Mouse (Mus musculus) ES-E14 (cell line): Measurements from ENCODE around the gene Apobec3. TPM values are rescaled to one million over a fixed set of nuclear protein-coding genes. Genes with fewer than 3 reads are reported as not detected.

Experiments used
- DNase-seq: peaks from one replicate; pipeline ENCODE4 v3.0.0-alpha.2; 2013; ENCODE audit warnings: low read depth, low spot score
- H3K27ac ChIP-seq: 2 replicates; pipeline ENCODE4 v1.5.1; 2012; ENCODE audit warnings: low read depth, mild to moderate bottlenecking, low read length, moderate library complexity, mixed read lengths; ENCODE audit not compliant: poor library complexity, insufficient read depth, severe bottlenecking
- H3K36me3 ChIP-seq: 2 replicates; pipeline ENCODE4 v1.6.1; 2012; ENCODE audit warnings: mild to moderate bottlenecking, low read length, moderate library complexity, mixed read lengths; ENCODE audit not compliant: control insufficient read depth, poor library complexity, insufficient read depth, severe bottlenecking
- H3K4me1 ChIP-seq, 2 experiments: fragments of 150-350 bp in 1 of 2; sonication (generic) in 1 of 2; 2 replicates each; pipeline ENCODE4 v1.6.1; 2012; ENCODE audit warnings: low read length in 2 of 2, mild to moderate bottlenecking in 1 of 2, mixed read lengths in 1 of 2; ENCODE audit not compliant: control insufficient read depth in 2 of 2, insufficient read depth in 2 of 2, poor library complexity in 1 of 2
- H3K4me3 ChIP-seq, 2 experiments: fragments of 150-350 bp in 1 of 2; sonication (generic) in 1 of 2; 2 replicates each; pipeline ENCODE4 v1.5.1; 2012; ENCODE audit warnings: low read length in 2 of 2, low read depth in 1 of 2, mild to moderate bottlenecking in 1 of 2, mixed read lengths in 1 of 2; ENCODE audit not compliant: insufficient read depth in 1 of 2, poor library complexity in 1 of 2, severe bottlenecking in 1 of 2
- H3K9ac ChIP-seq: 2 replicates; pipeline ENCODE4 v1.6.1; 2012; ENCODE audit warnings: low read depth, mild to moderate bottlenecking, low read length, mixed read lengths; ENCODE audit not compliant: poor library complexity, insufficient read depth, severe bottlenecking
- H3K9me3 ChIP-seq: fragments of 150-350 bp; sonication (generic); 2 replicates; pipeline ENCODE4 v1.6.1; 2012; ENCODE audit warnings: low read depth, mild to moderate bottlenecking, low read length; ENCODE audit not compliant: control insufficient read depth, insufficient read depth
- CHD2 ChIP-seq: IDR thresholded peaks from 2 replicates; pipeline ENCODE4 v1.6.1; 2014; ENCODE audit warnings: mild to moderate bottlenecking, low read depth, low read length, inconsistent platforms
- HCFC1 ChIP-seq: IDR thresholded peaks from 2 replicates; pipeline ENCODE4 v1.6.1; 2012; ENCODE audit warnings: low read length, inconsistent platforms, borderline replicate concordance; ENCODE audit not compliant: insufficient read depth
- MAFK ChIP-seq: IDR thresholded peaks from 2 replicates; pipeline ENCODE4 v1.6.1; 2014; ENCODE audit warnings: mild to moderate bottlenecking, low read depth, low read length, inconsistent platforms; ENCODE audit not compliant: insufficient read depth
- ZC3H11A ChIP-seq: IDR thresholded peaks from 2 replicates; pipeline ENCODE4 v1.6.1; 2012; ENCODE audit warnings: low read depth, mild to moderate bottlenecking, inconsistent platforms, low read length, borderline replicate concordance
- ZNF384 ChIP-seq: IDR thresholded peaks from 2 replicates; pipeline ENCODE4 v1.6.1; 2012; ENCODE audit warnings: low read depth, low read length, inconsistent platforms
- in situ Hi-C, 2 experiments: fragments of 600-800 bp; cut with MboI; formaldehyde crosslinking; loops; one replicate each; pipeline ENCODE4 v1.15.1; 2025; ENCODE audit warnings: low sequenced_read_pairs in 2 of 2, inconsistent platforms in 1 of 2; ENCODE audit not compliant: unreplicated experiment in 2 of 2
- total RNA-seq: library from RNA; depleted of rRNA; stranded (reverse); fragments of 300-350 nt; gene quantifications from 2 replicates; pipeline ENCODE4 v1.2.3, GENCODE M21; 2012

Apobec3 gene
- total RNA-seq, 1 experiment = 42.4 TPM

- Histone ChIP-seq H3K4me3 (no peak overlapping the region), H3K27ac (no peak overlapping the region), H3K36me3 (peaks cover 8% of the 10 kb centered on the region; the same call in 1 of the 2 replicates), H3K9ac (no peak overlapping the region), H3K9me3 (no peaks in the 10 kb centered on the region), H3K4me1 (peaks cover 14 to 45% of the 10 kb centered on the region in 2 experiments)
- TF ChIP-seq ZC3H11A = no peak
- no peak for TF ChIP-seq MAFK
- no peak for TF ChIP-seq ZNF384
- no peak for TF ChIP-seq HCFC1
- TF ChIP-seq CHD2 = no peak
- no peak for DNase-seq
- in situ Hi-C loops = no loop called here
Measured at GRCm38 (mm10) chr15:79951226-79951625, 59.8 kb downstream of the Apobec3 start.

- in situ Hi-C loops = no loop called here
- TF ChIP-seq ZC3H11A (no peak), HCFC1 (no peak), CHD2 (no peak), ZNF384 (no peak), MAFK (no peak)
- Histone ChIP-seq H3K4me3 (no peak overlapping the region), H3K36me3 (peaks cover 13% of the 10 kb centered on the region; the same call in 1 of the 2 replicates), H3K4me1 (peaks cover 12 to 48% of the 10 kb centered on the region in 2 experiments), H3K9ac (no peak overlapping the region), H3K9me3 (no peaks in the 10 kb centered on the region), H3K27ac (no peak overlapping the region)
- no peak for DNase-seq
Measured at GRCm38 (mm10) chr15:79951730-79952503, 60.5 kb downstream of the Apobec3 start.

- Histone ChIP-seq H3K4me3 (no peak overlapping the region), H3K36me3 (peaks cover 19% of the 10 kb centered on the region; the same call in 1 of the 2 replicates), H3K4me1 (peaks cover 12 to 49% of the 10 kb centered on the region in 2 experiments), H3K27ac (no peak overlapping the region), H3K9ac (peak overlapping the region; percentile 7; the same call in 1 of the 2 replicates), H3K9me3 (no peaks in the 10 kb centered on the region)
- TF ChIP-seq ZNF384 = no peak
- no peak for DNase-seq
- in situ Hi-C loops = no loop called here
Measured at GRCm38 (mm10) chr15:79952504-79953231, 61.2 kb downstream of the Apobec3 start.

GRCm38 (mm10) chr15:79953470-79953869 is 62.0 kb downstream of the Apobec3 start:
- Histone ChIP-seq H3K36me3 (peaks cover 27% of the 10 kb centered on the region), H3K27ac (no peak overlapping the region), H3K4me1 (peaks cover 12 to 49% of the 10 kb centered on the region in 2 experiments), H3K4me3 (no peak overlapping the region), H3K9ac (no peak overlapping the region), H3K9me3 (no peaks in the 10 kb centered on the region)
- DNase-seq = no peak
- no peak for TF ChIP-seq CHD2
- in situ Hi-C loops = no loop called here

GRCm38 (mm10) chr15:79956559-79956958 is 65.1 kb downstream of the Apobec3 start:
- in situ Hi-C loops = no loop called here
- H3K27ac ChIP-seq = no peak overlapping the region
- no peak overlapping the region for H3K4me3 ChIP-seq
- peaks cover 12 to 48% of the 10 kb centered on the region in 2 experiments for H3K4me1 ChIP-seq
- peaks cover 25% of the 10 kb centered on the region for H3K36me3 ChIP-seq
- H3K9me3 ChIP-seq = no peaks in the 10 kb centered on the region
- DNase-seq = no peak
- no peak overlapping the region for H3K9ac ChIP-seq
- TF ChIP-seq HCFC1 = no peak
- no peak for TF ChIP-seq MAFK
- TF ChIP-seq ZC3H11A = no peak
- TF ChIP-seq CHD2 = no peak
